Mouse (Mus musculus) ES-CJ7 (cell line): ENCODE measurements around the gene D130043K22Rik.
A peak's percentile ranks its signal among the peaks of the same experiment; 100 is the strongest.

Experiments used
- DNase-seq: peaks from one replicate; pipeline ENCODE4 v3.0.0; 2011; ENCODE audit warnings: low read depth, low spot score

D130043K22Rik gene

GRCm38 (mm10) chr13:24892516-24892915 lies 47.6 kb downstream of the D130043K22Rik start:
- DNase-seq, result no peak

- no peak for DNase-seq
Measured at GRCm38 (mm10) chr13:24893880-24894279, 48.9 kb downstream of the D130043K22Rik start.

- DNase-seq, result peak; percentile 51
Measured at GRCm38 (mm10) chr13:24901916-24902315, 57.0 kb downstream of the D130043K22Rik start.

- no peak for DNase-seq
Measured at GRCm38 (mm10) chr13:24903412-24903811, 58.5 kb downstream of the D130043K22Rik start.

GRCm38 (mm10) chr13:24905422-24905821 lies 60.5 kb downstream of the D130043K22Rik start:
- DNase-seq, result no peak

DNA sequence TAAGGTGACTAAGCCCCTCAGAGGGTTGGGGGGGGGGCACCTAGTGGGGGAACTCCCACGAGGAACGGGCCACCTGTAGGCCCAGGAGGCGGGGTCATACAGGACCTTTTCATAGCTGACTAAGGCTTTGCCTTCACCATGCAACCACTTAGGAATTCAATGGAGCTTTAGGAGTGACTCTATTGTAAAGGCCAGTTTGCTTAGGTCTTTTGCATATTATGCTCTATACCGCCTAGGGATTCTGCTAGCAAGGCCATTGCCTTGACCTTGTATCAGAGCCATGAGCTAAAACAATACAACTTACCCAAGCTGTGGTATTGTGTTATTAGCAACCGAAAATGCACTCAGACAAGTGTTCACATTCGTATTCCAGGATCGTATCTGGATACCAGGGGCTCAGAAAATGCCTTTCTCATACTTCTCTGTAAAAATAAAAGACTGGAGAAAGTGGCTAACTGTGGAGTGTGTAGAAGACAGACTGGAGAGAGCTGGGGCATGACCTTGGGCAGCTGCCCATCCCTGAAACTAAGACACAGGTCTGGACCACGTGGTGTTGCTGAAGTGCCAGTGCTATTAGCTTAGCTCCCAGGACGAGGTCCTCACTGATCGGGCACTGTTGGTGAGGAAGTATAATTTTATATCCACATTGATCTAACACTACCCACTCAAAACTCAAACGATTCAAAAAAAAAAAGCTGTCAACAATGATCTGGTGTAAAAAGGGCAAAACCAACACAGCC lies 62.1 kb downstream of the D130043K22Rik start:
- peak; percentile 43 for DNase-seq

DNA sequence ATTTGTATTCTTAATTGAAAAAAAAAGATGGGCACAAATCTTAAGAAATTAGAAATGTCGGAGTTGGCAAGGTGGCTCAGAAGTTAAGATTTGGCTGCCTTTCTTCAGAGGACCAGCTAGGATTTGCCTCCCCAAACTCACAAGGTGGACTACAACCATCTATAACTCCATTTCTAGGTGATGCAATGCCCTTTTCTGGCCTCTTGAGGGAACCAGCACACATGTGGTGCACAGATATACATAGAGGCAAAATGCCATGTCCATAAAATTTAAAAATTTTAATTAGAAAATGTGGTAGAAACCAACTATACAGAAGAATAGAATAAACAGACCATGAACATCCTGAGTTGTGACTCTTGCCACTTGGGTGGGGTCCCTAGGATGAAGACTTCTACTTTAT lies 64.2 kb downstream of the D130043K22Rik start:
- no peak for DNase-seq

GRCm38 (mm10) chr13:24913576-24913975 lies 68.6 kb downstream of the D130043K22Rik start:
- DNase-seq, result no peak

- DNase-seq, result no peak
Measured at GRCm38 (mm10) chr13:24914915-24915314, 70.0 kb downstream of the D130043K22Rik start.

DNA sequence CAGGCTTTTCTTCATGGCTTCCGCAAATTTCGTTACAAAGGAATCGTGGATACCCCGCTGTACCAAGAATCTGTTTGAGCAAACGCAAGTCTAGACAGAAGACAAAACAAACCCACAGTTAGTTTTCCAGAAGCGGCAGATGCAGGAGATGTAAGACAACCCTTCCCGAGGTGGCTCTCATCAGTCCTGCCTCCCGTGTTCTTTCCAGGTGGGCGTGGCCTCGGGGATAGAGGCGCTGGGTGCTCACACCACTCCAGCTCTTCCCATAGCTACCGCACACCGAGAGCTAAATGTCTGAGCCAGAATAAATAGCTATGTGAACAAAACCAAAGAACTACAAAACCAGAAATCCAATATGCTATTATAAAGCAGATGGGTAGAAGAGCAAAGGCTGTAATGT lies 70.9 kb downstream of the D130043K22Rik start:
- DNase-seq, result no peak

DNA sequence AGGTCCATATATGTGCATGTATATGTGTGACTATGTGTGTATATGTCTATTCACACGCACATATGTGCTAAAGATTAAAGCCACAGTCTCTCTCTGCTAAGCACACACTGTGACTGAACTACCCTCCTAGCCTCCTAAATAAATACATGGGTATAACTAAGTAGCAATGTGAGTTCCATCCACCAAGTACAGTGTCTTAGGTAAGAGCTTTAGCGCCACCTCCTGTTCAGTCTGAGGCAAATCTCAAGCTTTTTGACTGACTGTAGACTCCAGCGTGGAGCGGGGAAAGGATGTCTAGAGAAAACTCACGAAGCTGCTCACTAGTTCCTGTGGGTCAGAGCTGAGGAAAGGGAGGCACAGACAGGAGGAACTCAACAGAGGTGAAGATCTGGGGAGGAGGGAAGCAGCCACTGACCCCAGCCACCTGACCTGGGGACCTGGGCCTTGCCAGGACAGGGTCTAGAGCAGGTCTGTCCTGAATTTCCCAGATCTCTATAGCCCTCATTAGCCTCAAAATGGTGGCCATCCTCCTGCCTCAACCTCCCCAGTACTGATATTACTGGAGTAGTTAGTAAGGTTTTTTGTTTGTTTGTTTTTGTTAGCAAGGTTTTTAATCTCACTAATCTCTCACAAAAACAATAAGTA lies 75.5 kb downstream of the D130043K22Rik start:
- DNase-seq, result peak; percentile 81

- no peak for DNase-seq
Measured at GRCm38 (mm10) chr13:24921281-24921680, 76.3 kb downstream of the D130043K22Rik start.

- DNase-seq, result no peak
Measured at GRCm38 (mm10) chr13:24923991-24924390, 79.1 kb downstream of the D130043K22Rik start.

DNA sequence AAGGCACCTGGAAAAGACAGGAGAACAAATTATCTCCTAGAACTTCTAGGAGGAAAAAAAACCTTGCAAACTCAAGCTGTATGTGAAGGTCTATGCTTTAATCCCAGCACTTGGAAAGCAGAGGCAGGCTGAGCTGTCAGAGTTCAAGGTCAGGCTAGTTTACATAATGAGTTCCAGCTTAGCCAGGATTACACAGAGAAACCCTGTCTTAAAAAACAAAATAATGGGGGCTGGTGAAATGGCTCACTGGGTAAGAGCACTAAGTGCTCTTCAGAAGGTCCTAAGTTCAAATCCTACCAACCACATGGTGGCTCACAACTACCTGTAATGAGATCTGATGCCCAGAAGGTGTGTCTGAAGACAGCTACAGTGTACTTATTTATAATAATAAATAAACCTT lies 85.7 kb downstream of the D130043K22Rik start:
- DNase-seq, result no peak

DNA sequence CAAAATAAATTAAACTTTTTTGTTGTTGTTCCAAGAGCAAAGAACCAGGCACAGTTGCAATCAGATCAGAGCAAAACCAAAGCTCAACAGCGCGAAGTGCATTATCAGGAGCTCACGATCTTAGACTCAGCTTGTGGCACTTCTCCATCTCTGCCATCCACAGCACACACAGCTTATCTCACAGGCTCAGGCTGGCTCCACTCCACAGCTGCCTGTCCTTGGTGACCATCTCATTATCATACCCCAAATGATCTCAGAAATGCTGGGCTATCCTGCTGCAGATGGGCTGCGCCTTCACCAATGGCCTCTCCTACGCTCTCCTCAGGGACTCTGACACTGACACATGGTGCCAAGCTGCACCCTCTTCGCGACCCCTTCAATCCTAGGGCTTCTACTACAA lies 88.3 kb downstream of the D130043K22Rik start:
- DNase-seq, result no peak

DNA sequence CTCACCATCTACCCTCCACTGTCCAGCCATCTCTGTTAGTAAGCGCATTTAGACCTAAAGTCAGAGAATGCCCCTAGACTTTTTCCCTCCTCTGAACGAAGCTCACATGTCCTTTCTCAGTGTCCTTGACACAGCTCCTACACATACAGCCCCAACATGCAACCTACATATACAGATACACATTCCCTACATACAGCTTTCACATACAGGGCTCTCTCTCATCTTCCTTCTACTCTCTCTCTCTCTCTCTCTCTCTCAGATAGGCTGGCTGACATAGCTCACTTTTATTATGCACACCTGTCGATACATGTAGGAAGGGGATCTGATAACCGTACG lies 91.8 kb downstream of the D130043K22Rik start:
- no peak for DNase-seq

DNA sequence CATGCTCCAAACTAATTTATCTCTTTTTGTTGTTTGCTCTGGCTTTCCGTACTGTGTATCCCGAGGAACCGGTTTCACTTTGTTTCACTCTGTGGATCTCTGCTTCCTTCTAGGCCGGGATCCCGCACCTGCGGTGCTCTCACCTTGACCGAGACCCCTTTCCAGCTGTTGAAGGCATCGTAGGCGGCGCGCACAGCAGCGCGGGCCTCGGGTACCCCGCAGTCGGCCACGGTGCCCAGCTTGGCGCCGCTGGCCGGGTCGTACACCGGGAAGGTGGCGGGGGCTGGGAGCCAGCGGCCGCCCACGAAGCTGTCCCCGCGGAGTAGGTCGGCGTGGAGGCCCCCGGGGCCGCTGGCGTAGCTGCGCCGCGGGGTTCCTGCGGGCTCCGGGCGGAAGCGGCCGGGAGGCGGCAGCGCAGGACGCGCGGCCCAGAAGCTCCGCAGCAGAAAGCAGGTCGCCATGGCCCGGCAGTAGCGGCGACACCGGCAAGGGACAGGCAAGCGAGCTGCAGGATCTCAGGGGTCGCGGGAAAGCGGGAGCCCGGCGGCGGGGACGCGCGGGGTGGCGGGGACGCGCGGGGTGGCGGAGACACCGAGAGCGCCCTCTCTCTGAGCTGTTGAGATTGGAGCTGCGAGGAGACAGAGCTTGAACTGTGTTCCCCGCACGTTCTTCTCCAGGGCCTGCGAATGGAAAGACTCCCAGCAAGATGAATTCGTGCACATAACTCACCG lies 92.3 kb downstream of the D130043K22Rik start, which contains the start of gene Aldh5a1:
Gene Aldh5a1, minus strand, starts transcription at position 554 of the 731 bp plus-strand sequence.
- peak; percentile 63 for DNase-seq

- DNase-seq, result no peak
Measured at GRCm38 (mm10) chr13:24937839-24938166, 92.9 kb downstream of the D130043K22Rik start.

GRCm38 (mm10) chr13:24938683-24939082 lies 93.7 kb downstream of the D130043K22Rik start:
- DNase-seq, result peak; percentile 79

DNA sequence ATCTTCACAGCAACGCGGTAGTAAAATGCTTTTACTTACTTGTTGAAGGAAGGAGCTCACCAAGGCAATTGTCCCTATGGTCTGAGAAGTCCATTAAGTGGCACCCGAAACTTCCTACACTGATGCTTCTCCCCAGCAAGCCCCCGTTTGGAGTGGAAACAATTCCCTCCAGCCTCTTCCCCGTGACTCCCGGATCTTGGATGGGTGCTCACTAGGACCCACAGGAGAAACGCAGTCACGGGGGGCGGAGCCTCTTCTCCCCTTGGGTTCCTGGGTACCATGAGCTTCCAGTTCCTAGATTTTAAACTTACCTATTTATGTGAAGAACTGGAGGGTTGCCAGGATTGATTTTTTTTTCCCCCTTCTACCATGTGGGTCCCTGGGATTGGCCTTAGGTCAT lies 94.5 kb downstream of the D130043K22Rik start:
- no peak for DNase-seq

- DNase-seq, result peak; percentile 20
Measured at GRCm38 (mm10) chr13:24942512-24943282, 97.8 kb downstream of the D130043K22Rik start, which contains the start of gene Gpld1. TSS of gene Gpld1 (plus strand) at chr13:24943152.

GRCm38 (mm10) chr13:24943303-24943702 lies 98.4 kb downstream of the D130043K22Rik start:
- DNase-seq, result no peak
